Mouse (Mus musculus) large intestine, adult 2 months (tissue): ENCODE data around the gene Abca4. TPM values are rescaled to one million over a fixed set of nuclear protein-coding genes. Genes with fewer than 3 reads are reported as not detected.

ENCODE experiments used
- DNase-seq: peaks from one replicate; pipeline ENCODE4 v3.0.0-alpha.2; 2012; ENCODE audit warnings: low read depth, low spot score
- WGBS: fragments of 180-500 bp; shearing (Covaris S2); methylation state at CpG from one replicate; pipeline ENCODE4 v1.1.7; 2018; 5-methylcytosine and 5-hydroxymethylcytosine counted together
- polyA plus RNA-seq: library from polyadenylated mRNA; depleted of rRNA; stranded (reverse); fragments of >200 nt; gene quantifications from 2 replicates; pipeline ENCODE4 v1.2.3, GENCODE M21; 2012

Gene Abca4
- polyA plus RNA-seq, 1 experiment = 0.38 TPM

GRCm38 (mm10) chr3:122145430-122145829 lies 101.2 kb downstream of the Abca4 start:
- WGBS = 93% methylated on average over 3 of the region's 3 CpGs
- no peak for DNase-seq

GRCm38 (mm10) chr3:122150836-122151235 lies 106.6 kb downstream of the Abca4 start:
- no peak for DNase-seq
- WGBS = 63% methylated on average over 7 of the region's 7 CpGs

- DNase-seq = no peak
- WGBS = 41% methylated on average over 4 of the region's 4 CpGs
These were observed 108.2 kb downstream of the Abca4 start for GRCm38 (mm10) chr3:122152431-122152830.

GRCm38 (mm10) chr3:122154080-122154479 lies 109.8 kb downstream of the Abca4 start:
- DNase-seq = no peak
- 40% methylated on average over 2 of the region's 2 CpGs for WGBS

GRCm38 (mm10) chr3:122159447-122159846 lies 115.2 kb downstream of the Abca4 start:
- 79% methylated on average over 1 of the region's 1 CpGs for WGBS
- no peak for DNase-seq

- peak; percentile 54 for DNase-seq
- WGBS = 39% methylated on average over 10 of the region's 10 CpGs
These were observed 125.5 kb downstream of the Abca4 start for GRCm38 (mm10) chr3:122169616-122170178.

- WGBS = 85% methylated on average over 10 of the region's 10 CpGs
- no peak for DNase-seq
These were observed 126.5 kb downstream of the Abca4 start for GRCm38 (mm10) chr3:122170621-122171309.

GRCm38 (mm10) chr3:122173526-122174150 lies 129.4 kb downstream of the Abca4 start:
- no peak for DNase-seq
- 81% methylated on average over 15 of the region's 15 CpGs for WGBS

- WGBS = 67% methylated on average over 6 of the region's 6 CpGs
- DNase-seq = no peak
These were observed 131.8 kb downstream of the Abca4 start for GRCm38 (mm10) chr3:122176018-122176417.

GRCm38 (mm10) chr3:122176706-122177390 lies 132.6 kb downstream of the Abca4 start:
- DNase-seq = no peak
- 77% methylated on average over 8 of the region's 8 CpGs for WGBS

GRCm38 (mm10) chr3:122184109-122184508 lies 139.9 kb downstream of the Abca4 start:
- no peak for DNase-seq
- 64% methylated on average over 11 of the region's 11 CpGs for WGBS

GRCm38 (mm10) chr3:122186975-122187374 lies 142.7 kb downstream of the Abca4 start:
- 43% methylated on average over 1 of the region's 1 CpGs for WGBS
- no peak for DNase-seq

GRCm38 (mm10) chr3:122196621-122197298 lies 152.5 kb downstream of the Abca4 start:
- no peak for DNase-seq
- 49% methylated on average over 4 of the region's 4 CpGs for WGBS

GRCm38 (mm10) chr3:122198532-122198931 lies 154.3 kb downstream of the Abca4 start:
- 37% methylated on average over 2 of the region's 2 CpGs for WGBS

GRCm38 (mm10) chr3:122198966-122199381 lies 154.7 kb downstream of the Abca4 start:
- WGBS = 9% methylated on average over 8 of the region's 8 CpGs
- peak; percentile 94 for DNase-seq

More at GRCm38 (mm10) chr3:122198532-122198931, 154.3 kb downstream of the Abca4 start:
- DNase-seq = no peak

GRCm38 (mm10) chr3:122199600-122199999 lies 155.4 kb downstream of the Abca4 start:
- 80% methylated on average over 4 of the region's 4 CpGs for WGBS
- no peak for DNase-seq

- WGBS = 76% methylated on average over 5 of the region's 5 CpGs
These were observed 155.8 kb downstream of the Abca4 start for GRCm38 (mm10) chr3:122200017-122200416.

GRCm38 (mm10) chr3:122200447-122200846 lies 156.2 kb downstream of the Abca4 start:
- DNase-seq = no peak
- WGBS = 51% methylated on average over 5 of the region's 5 CpGs

More at GRCm38 (mm10) chr3:122200017-122200416, 155.8 kb downstream of the Abca4 start:
- DNase-seq = no peak

GRCm38 (mm10) chr3:122202307-122202732 lies 158.1 kb downstream of the Abca4 start:
- no peak for DNase-seq
- WGBS = 12% methylated on average over 5 of the region's 5 CpGs
